Mouse (Mus musculus): ENCODE data around the gene Hist1h2bf. TPM values are rescaled to one million over a fixed set of nuclear protein-coding genes. Genes with fewer than 3 reads are reported as not detected.
"Not testable (repeated sequence)": the region's sequence is repeated elsewhere in the genome, so short reads cannot be mapped to it uniquely, and the experiment has no call there.

Gene Hist1h2bf
- total RNA-seq (2014; rRNA removed) (4.6 and 5.4 TPM in 2 replicates), polyA plus RNA-seq (2012; rRNA removed) (0.39 TPM in 1 of 2 replicates, not detected in the other)

DNA sequence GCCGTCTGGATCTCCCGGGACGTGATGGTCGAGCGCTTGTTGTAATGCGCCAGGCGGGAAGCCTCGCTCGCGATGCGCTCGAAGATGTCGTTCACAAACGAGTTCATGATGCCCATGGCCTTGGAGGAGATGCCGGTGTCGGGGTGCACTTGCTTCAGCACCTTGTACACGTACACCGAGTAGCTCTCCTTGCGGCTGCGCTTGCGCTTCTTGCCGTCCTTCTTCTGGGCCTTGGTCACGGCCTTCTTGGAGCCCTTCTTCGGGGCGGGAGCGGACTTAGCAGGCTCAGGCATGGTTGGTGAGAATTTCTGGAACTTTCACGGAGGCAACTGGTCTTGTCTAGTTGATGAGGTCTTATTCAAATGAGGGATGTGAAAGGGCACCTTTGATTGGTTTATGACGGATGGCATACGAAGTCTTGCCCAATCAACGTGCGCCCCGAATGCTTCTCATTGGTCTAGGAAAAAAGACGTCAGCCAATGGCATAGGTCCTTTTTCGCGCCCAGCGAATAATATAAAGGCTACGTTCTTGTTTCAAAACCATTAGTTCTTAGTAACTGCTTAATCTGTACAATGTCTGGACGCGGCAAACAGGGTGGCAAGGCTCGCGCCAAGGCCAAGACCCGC, at the start of gene Hist1h2bf, which contains the start of gene Hist1h2ad:
TSS of gene Hist1h2bf (minus strand) at position 299 of the 627 bp plus-strand sequence.
TSS of gene Hist1h2ad (plus strand) at position 484 of the 627 bp plus-strand sequence.
- DNase-seq (ENCODE audit: extremely low read depth, low read depth, low spot score): peak; percentile 92
- whole genome bisulfite sequencing: 4% methylated on average over 42 of the region's 42 CpGs
- not testable (repeated sequence) for H3K36me3 ChIP-seq (ENCODE audit: control insufficient read depth, insufficient read depth, low read length); H3K27me3 ChIP-seq (ENCODE audit: control insufficient read depth, insufficient read depth, low read length); H3K79me2 ChIP-seq (ENCODE audit: control insufficient read depth, insufficient read depth, low read length)
- Histone ChIP-seq H3K9ac (ENCODE audit: low read depth, low read length) (peak within 1 kb of the TSS; percentile 55; the same call in 1 of the 2 replicates), H3K4me3 (ENCODE audit: insufficient read depth, low read depth, low read length) (peak within 1 kb of the TSS; percentile 59; the same call in 1 of the 2 replicates), H3K27ac (replicated peaks; ENCODE audit: insufficient read depth, low read depth, low read length) (peak within 1 kb of the TSS; percentile 41), H3K4me1 (ENCODE audit: control insufficient read depth, insufficient read depth, low read length) (peaks cover 15% of the 10 kb centered on the region; the same call in 1 of the 2 replicates)

DNA sequence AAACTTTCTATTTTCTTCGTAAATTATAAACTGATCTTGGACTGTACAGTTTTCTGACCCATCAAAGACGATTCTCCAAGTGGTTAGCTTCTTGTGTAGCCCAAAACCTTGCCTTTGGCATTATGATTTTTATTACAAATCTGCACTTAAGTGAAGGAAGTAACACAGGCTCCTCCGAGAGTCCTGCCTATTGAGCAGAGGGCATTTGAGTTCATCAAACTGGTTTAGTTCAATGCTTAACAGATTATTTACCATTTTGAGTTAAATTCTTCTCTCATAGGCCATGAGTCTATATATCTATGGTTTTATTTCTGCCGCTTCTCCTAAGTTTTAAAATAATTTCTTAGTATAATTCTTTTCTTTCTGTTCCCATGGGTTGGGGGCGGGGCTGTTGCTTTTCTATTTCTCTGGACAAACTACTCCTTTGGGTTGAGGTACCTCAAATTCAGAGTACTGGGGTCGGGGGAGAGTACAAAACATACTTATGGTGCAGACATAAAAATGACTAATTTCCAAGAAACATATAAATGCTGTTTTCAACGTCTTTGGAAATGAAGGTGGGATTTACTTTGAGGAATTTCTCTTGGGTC, 49.0 kb upstream of the Hist1h2bf start:
- DNase-seq (ENCODE audit: extremely low read depth, low read depth, low spot score): peak; percentile 48
- no peak overlapping the region for H3K9ac ChIP-seq (ENCODE audit: low read depth, low read length)
- TF ChIP-seq CTCF (IDR thresholded peaks at IDR 0.05; ENCODE audit: low read depth, low read length) (no peak), POLR2A (IDR thresholded peaks at IDR 0.05; ENCODE audit: extremely low read depth, insufficient read depth, low read length) (no peak)
- no peaks in the 10 kb centered on the region; the same call in 1 of the 2 replicates for H3K4me1 ChIP-seq (ENCODE audit: control insufficient read depth, insufficient read depth, low read length)
- no peaks in the 10 kb centered on the region for H3K27me3 ChIP-seq (ENCODE audit: control insufficient read depth, insufficient read depth, low read length)
- no peaks in the 10 kb centered on the region for H3K79me2 ChIP-seq (ENCODE audit: control insufficient read depth, insufficient read depth, low read length)
- peak overlapping the region; percentile 33; the same call in 1 of the 2 replicates for H3K4me3 ChIP-seq (ENCODE audit: insufficient read depth, low read depth, low read length)
- 23% methylated on average over 7 of the region's 7 CpGs for WGBS
- H3K36me3 ChIP-seq (ENCODE audit: control insufficient read depth, insufficient read depth, low read length): no peaks in the 10 kb centered on the region
- peak overlapping the region; percentile 35; the same call in 1 of the 2 replicates for H3K27ac ChIP-seq (replicated peaks; ENCODE audit: insufficient read depth, low read depth, low read length)

DNA sequence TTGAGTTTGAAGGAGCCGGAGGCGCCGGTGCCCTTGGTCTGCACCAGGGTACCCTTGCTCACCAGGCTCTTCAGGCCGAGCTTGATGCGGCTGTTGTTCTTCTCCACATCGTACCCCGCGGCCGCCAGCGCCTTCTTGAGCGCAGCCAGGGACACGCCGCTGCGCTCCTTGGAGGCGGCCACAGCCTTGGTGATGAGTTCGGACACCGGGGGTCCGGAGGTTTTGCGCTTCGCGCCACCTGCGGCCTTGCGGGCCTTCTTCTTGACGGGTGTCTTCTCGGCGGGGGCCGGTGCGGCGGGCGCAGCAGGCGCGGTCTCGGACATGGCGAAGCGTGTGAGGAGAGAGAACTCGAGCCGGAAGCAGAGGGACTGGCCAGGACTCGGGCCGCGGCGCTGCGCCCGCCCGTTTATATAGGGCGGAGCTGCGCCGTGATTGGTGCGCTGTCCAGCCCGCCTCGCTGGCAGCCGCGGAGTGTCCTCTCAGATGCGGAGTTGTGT, 48.2 kb upstream of the Hist1h2bf start, which contains the start of gene Hist1h1e:
TSS of gene Hist1h1e (minus strand) at position 384 of the 497 bp plus-strand sequence.
- Histone ChIP-seq H3K27ac (replicated peaks; ENCODE audit: insufficient read depth, low read depth, low read length) (peak within 1 kb of the TSS; percentile 81), H3K4me3 (ENCODE audit: insufficient read depth, low read depth, low read length) (peak within 1 kb of the TSS; percentile 84), H3K9ac (ENCODE audit: low read depth, low read length) (peak within 1 kb of the TSS; percentile 80)
- peak; percentile 77 for DNase-seq (ENCODE audit: extremely low read depth, low read depth, low spot score)
- H3K36me3 ChIP-seq (ENCODE audit: control insufficient read depth, insufficient read depth, low read length); H3K4me1 ChIP-seq (ENCODE audit: control insufficient read depth, insufficient read depth, low read length); H3K79me2 ChIP-seq (ENCODE audit: control insufficient read depth, insufficient read depth, low read length); H3K27me3 ChIP-seq (ENCODE audit: control insufficient read depth, insufficient read depth, low read length): not testable (repeated sequence)
- peak; percentile 97 for TF ChIP-seq POLR2A (IDR thresholded peaks at IDR 0.05; ENCODE audit: extremely low read depth, insufficient read depth, low read length)
- WGBS: under 1% methylated on average over 53 of the region's 53 CpGs

DNA sequence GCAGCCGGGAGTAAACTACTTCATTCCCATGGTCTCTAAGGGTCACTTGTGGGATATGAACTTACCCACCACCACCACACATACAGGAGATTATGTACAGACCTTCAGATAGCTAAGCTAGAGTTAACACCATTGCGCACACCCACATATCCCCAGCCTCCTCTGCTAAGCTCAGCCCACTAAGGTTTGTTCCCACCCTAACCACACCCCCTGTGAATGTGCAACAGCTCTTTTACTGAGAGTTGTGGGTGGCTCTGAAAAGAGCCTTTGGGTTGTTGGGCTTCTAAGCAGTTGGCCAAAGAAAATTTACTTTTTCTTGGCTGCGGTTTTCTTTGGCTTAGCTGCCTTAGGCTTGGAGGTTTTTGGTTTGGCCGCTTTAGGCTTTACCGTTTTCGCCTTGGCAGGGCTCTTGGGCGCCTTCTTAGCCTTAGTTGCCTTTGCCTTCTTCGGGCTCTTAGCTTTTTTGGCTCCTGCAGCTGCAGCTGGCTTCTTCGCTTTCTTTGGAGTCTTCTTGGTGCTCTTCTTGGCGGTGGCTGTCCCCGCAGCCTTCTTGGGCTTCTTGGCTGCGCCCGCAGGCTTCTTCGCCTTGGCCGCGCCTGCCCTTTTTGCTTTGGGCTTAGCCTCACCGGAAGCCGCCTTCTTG, 47.7 kb upstream of the Hist1h2bf start:
- Histone ChIP-seq H3K36me3 (ENCODE audit: control insufficient read depth, insufficient read depth, low read length) (no peaks in the 10 kb centered on the region), H3K4me1 (ENCODE audit: control insufficient read depth, insufficient read depth, low read length) (no peaks in the 10 kb centered on the region; the same call in 1 of the 2 replicates), H3K27me3 (ENCODE audit: control insufficient read depth, insufficient read depth, low read length) (no peaks in the 10 kb centered on the region), H3K9ac (ENCODE audit: low read depth, low read length) (peak overlapping the region; percentile 80), H3K79me2 (ENCODE audit: control insufficient read depth, insufficient read depth, low read length) (no peaks in the 10 kb centered on the region), H3K4me3 (ENCODE audit: insufficient read depth, low read depth, low read length) (peak overlapping the region; percentile 84), H3K27ac (replicated peaks; ENCODE audit: insufficient read depth, low read depth, low read length) (peak overlapping the region; percentile 81)
- DNase-seq (ENCODE audit: extremely low read depth, low read depth, low spot score): peak; percentile 89
- TF ChIP-seq CTCF (IDR thresholded peaks at IDR 0.05; ENCODE audit: low read depth, low read length) (no peak), POLR2A (IDR thresholded peaks at IDR 0.05; ENCODE audit: extremely low read depth, insufficient read depth, low read length) (no peak)
- 1% methylated on average over 18 of the region's 18 CpGs for WGBS

DNA sequence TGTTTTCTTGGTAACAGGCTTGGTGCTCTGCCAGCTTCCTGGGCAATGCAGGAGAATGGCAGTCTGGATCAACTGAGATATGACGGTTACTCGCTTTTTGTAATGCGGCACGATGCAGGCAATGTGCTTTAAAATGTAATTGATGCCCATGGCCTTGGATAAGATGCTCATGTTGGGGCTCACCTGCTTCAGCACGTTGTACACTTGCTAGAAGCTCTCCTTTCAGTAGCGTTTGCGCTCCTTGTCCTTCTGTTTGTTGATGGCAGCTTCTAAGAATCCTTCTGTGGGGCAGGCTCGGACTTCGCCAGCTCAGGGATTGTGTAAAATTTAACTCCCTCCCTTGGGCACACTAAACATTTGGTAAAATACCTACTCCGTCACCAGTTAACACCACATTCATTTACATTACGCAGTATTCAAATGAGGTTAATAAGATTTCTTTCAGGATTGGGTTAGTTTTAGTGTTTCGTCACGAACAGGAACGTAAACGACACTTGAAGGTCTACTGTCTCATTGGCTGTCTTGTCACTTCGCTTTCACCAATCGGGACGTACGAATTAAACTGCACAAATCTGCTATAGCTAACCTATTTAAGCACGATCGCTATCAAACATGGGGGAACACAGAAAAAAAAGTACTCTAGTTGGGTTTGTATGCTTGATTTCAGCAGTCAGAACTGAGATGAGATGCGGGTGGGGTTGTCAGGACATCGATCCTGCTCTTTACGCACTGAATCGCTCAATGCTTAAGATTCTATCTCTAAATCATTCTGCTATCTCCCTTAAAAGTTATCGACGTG, 46.9 kb upstream of the Hist1h2bf start, which contains the start of gene Hist1h2be:
TSS of gene Hist1h2be (minus strand) at position 392 of the 799 bp plus-strand sequence.
- Histone ChIP-seq H3K4me1 (ENCODE audit: control insufficient read depth, insufficient read depth, low read length) (no peaks in the 10 kb centered on the region; the same call in 1 of the 2 replicates), H3K27ac (replicated peaks; ENCODE audit: insufficient read depth, low read depth, low read length) (peak within 1 kb of the TSS; percentile 86), H3K4me3 (ENCODE audit: insufficient read depth, low read depth, low read length) (peak within 1 kb of the TSS; percentile 84), H3K9ac (ENCODE audit: low read depth, low read length) (peak within 1 kb of the TSS; percentile 80), H3K27me3 (ENCODE audit: control insufficient read depth, insufficient read depth, low read length) (no peaks in the 10 kb centered on the region), H3K79me2 (ENCODE audit: control insufficient read depth, insufficient read depth, low read length) (no peaks in the 10 kb centered on the region), H3K36me3 (ENCODE audit: control insufficient read depth, insufficient read depth, low read length) (no peaks in the 10 kb centered on the region)
- TF ChIP-seq CTCF (IDR thresholded peaks at IDR 0.05; ENCODE audit: low read depth, low read length) (no peak), POLR2A (IDR thresholded peaks at IDR 0.05; ENCODE audit: extremely low read depth, insufficient read depth, low read length) (no peak)
- peak; percentile 97 for DNase-seq (ENCODE audit: extremely low read depth, low read depth, low spot score)
- under 1% methylated on average over 27 of the region's 27 CpGs for WGBS
